Mouse (Mus musculus): ENCODE data around the gene Kbtbd8.

DNA sequence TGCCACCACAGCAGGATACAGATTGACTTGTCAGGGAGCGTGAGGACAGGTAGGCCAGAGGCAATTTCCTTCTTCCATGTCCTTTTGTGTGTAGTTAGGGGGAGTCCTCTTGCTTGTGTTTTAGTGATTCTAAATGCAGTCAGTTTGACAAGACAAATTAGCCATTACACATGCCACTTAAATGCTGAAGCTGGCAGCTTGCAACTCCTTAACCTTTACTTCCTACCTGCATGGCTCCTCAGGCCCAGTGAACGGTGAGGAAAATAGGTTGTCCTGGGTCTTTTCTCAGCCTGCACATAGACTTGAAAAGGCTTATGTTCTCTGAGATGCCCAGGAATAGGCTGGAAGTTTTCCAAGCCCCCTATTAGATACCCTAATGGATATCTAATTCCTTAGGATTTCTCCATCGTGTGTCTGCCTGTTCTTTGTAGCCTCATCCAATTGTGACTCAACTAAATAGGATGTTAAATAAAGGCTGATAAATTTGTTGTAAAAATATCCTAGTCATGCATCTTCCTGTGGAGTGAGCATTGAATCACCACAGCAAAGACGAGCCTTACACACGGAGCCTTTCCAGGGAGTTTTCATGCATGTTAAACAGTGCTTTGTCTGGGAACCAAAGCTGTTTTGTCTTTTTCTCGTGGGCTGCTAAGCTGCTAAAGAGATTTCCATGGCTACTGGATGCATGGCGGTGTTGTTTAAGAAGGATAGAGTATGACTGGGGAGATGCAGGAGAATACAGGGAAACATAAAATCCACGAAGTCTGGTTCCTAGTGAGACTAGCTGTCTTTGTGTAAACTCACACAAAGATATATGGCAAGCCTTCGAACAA, 57.5 kb downstream of the Kbtbd8 start:
- no peak for TF ChIP-seq POLR2A (IDR thresholded peaks at IDR 0.05; ENCODE audit: insufficient read depth, low read length)
- TF ChIP-seq CTCF (IDR thresholded peaks at IDR 0.05; ENCODE audit: low read depth, low read length) = no peak
- no peak for TF ChIP-seq EP300 (IDR thresholded peaks at IDR 0.05; ENCODE audit: insufficient read depth, low read depth, low read length)
